Mouse (Mus musculus): ENCODE results near the gene Chrdl2. TPM values are rescaled to one million over a fixed set of nuclear protein-coding genes. Genes with fewer than 3 reads are reported as not detected.

The Chrdl2 gene
- polyA plus RNA-seq, 1 experiment from 2014 or later, result 1.2 TPM

DNA sequence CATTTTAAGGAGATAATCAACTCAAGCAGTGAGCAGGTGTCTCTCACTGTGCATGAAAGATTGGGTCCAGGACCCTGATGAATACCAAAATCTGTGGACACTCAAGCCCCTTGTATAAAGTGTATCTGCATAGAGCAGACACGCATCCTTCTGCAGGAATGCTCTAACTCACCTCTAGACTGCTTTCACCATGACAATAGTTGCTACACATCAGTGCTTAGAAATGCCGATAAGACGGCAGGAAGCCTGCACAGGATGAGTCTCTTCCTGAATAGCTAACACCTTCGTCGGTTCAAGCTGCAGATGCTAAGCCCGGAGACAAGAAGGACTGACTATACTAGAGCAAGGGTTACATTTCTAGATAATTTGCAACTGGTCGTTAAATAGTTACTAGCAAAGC, 10.8 kb upstream of the Chrdl2 start:
- H3K9ac ChIP-seq (ENCODE audit: low read depth, low read length), result no peak overlapping the region
- ATAC-seq, result no peak
- H3K4me2 ChIP-seq (replicated peaks; ENCODE audit: low read depth), result no peak overlapping the region
- H3K27ac ChIP-seq (ENCODE audit: low read depth, low read length), result no peak overlapping the region
- no peaks in the 10 kb centered on the region for H3K27me3 ChIP-seq (replicated peaks; ENCODE audit: control insufficient read depth, insufficient read depth, low read length)
- H3K4me3 ChIP-seq (ENCODE audit: low read depth, low read length), result no peak overlapping the region
- H3K4me1 ChIP-seq (replicated peaks; ENCODE audit: control insufficient read depth, insufficient read depth, low read length), result no peaks in the 10 kb centered on the region
- WGBS, result 67% methylated on average over 7 of the region's 7 CpGs
- no peak for TF ChIP-seq CTCF (IDR thresholded peaks at IDR 0.05; ENCODE audit: low read depth)
- H3K36me3 ChIP-seq (ENCODE audit: control insufficient read depth, insufficient read depth), result no peaks in the 10 kb centered on the region
- no peaks in the 10 kb centered on the region for H3K9me3 ChIP-seq (ENCODE audit: control insufficient read depth)

GRCm38 (mm10) chr7:99998668-99999067, 7.3 kb upstream of the Chrdl2 start:
- no peak for TF ChIP-seq CTCF (IDR thresholded peaks at IDR 0.05; ENCODE audit: low read depth)
- no peak overlapping the region for H3K27ac ChIP-seq (ENCODE audit: low read depth, low read length)
- no peak overlapping the region for H3K9ac ChIP-seq (ENCODE audit: low read depth, low read length)
- no peak overlapping the region for H3K4me2 ChIP-seq (replicated peaks; ENCODE audit: low read depth)
- 72% methylated on average over 3 of the region's 3 CpGs for WGBS
- H3K4me1 ChIP-seq (replicated peaks; ENCODE audit: control insufficient read depth, insufficient read depth, low read length), result no peaks in the 10 kb centered on the region
- H3K9me3 ChIP-seq (ENCODE audit: control insufficient read depth), result no peaks in the 10 kb centered on the region
- no peak overlapping the region for H3K4me3 ChIP-seq (ENCODE audit: low read depth, low read length)
- no peak for ATAC-seq
- H3K27me3 ChIP-seq (replicated peaks; ENCODE audit: control insufficient read depth, insufficient read depth, low read length), result no peaks in the 10 kb centered on the region
- no peaks in the 10 kb centered on the region for H3K36me3 ChIP-seq (ENCODE audit: control insufficient read depth, insufficient read depth)

DNA sequence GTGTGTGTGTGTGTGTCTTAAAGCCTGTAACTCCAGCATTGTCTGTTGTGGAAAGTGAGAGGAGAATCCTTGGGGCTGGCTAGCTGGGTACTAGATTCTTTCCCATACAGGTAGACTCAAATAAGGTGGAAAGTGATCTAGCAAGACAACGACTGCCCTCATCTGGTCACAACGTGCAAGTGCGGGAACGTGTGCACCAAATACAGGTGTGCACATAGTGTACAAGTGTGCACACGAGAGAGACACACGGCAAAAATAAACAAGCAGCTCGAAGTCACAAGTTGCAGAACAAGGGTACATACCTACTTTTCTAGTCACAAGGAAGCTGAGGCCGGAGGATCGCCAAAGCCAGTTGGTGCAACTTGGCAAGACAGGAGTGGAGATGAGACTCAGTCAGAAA, 2.2 kb upstream of the Chrdl2 start:
- H3K4me1 ChIP-seq (replicated peaks; ENCODE audit: control insufficient read depth, insufficient read depth, low read length), result 0 out of 2 replicates have a peak, but pooled peaks cover 3% of the 10 kb centered on the region
- H3K9ac ChIP-seq (ENCODE audit: low read depth, low read length), result no peak overlapping the region
- WGBS, result 51% methylated on average over 9 of the region's 9 CpGs
- ATAC-seq, result no peak
- peak; percentile 70 for TF ChIP-seq CTCF (IDR thresholded peaks at IDR 0.05; ENCODE audit: low read depth)
- peaks cover 49% of the 10 kb centered on the region for H3K27me3 ChIP-seq (replicated peaks; ENCODE audit: control insufficient read depth, insufficient read depth, low read length)
- H3K27ac ChIP-seq (ENCODE audit: low read depth, low read length), result no peak overlapping the region
- H3K36me3 ChIP-seq (ENCODE audit: control insufficient read depth, insufficient read depth), result no peaks in the 10 kb centered on the region
- H3K4me2 ChIP-seq (replicated peaks; ENCODE audit: low read depth), result no peak overlapping the region
- no peaks in the 10 kb centered on the region for H3K9me3 ChIP-seq (ENCODE audit: control insufficient read depth)
- H3K4me3 ChIP-seq (ENCODE audit: low read depth, low read length), result no peak overlapping the region

- 6% methylated on average over 11 of the region's 11 CpGs for WGBS
- TF ChIP-seq CTCF (IDR thresholded peaks at IDR 0.05; ENCODE audit: low read depth), result no peak
- H3K27ac ChIP-seq (ENCODE audit: low read depth, low read length), result no peak overlapping the region
- 0 out of 2 replicates have a peak, but pooled peaks cover 6% of the 10 kb centered on the region for H3K4me1 ChIP-seq (replicated peaks; ENCODE audit: control insufficient read depth, insufficient read depth, low read length)
- ATAC-seq, result no peak
- H3K9ac ChIP-seq (ENCODE audit: low read depth, low read length), result no peak overlapping the region
- peak overlapping the region; percentile 75; the same call in 1 of the 2 replicates for H3K4me2 ChIP-seq (replicated peaks; ENCODE audit: low read depth)
- H3K4me3 ChIP-seq (ENCODE audit: low read depth, low read length), result 0 out of 2 replicates have a peak overlapping the region, but pooled peaks have one; percentile 41
- no peaks in the 10 kb centered on the region for H3K9me3 ChIP-seq (ENCODE audit: control insufficient read depth)
- peaks cover 52% of the 10 kb centered on the region for H3K27me3 ChIP-seq (replicated peaks; ENCODE audit: control insufficient read depth, insufficient read depth, low read length)
- H3K36me3 ChIP-seq (ENCODE audit: control insufficient read depth, insufficient read depth), result no peaks in the 10 kb centered on the region
Measured at GRCm38 (mm10) chr7:100006411-100006810, 439 bp downstream of the Chrdl2 start.

DNA sequence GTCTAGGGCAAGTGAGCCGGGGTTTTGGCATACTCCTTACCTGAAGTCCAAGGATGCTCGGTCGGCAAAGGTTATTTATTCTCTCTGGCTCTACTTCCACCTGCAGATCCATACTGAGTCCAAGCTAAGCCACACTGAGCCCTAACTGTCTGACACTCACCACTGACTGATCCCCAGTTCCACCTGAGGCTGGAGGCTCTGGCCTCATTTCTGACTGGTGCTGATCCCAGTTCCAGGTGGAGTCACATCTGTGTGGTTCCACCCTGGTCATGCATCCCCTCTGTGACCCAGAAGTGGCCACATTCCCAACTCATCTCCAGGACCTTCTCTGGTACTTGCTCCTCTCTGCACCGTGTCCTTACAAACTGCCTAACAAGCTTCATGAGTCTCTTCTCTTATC, 2.8 kb downstream of the Chrdl2 start:
- peaks cover 51% of the 10 kb centered on the region for H3K27me3 ChIP-seq (replicated peaks; ENCODE audit: control insufficient read depth, insufficient read depth, low read length)
- WGBS, result 86% methylated on average over 4 of the region's 4 CpGs
- ATAC-seq, result no peak

GRCm38 (mm10) chr7:100009640-100010039, 3.7 kb downstream of the Chrdl2 start:
- Histone ChIP-seq H3K4me2 (replicated peaks; ENCODE audit: low read depth) (no peak overlapping the region), H3K27me3 (replicated peaks; ENCODE audit: control insufficient read depth, insufficient read depth, low read length) (peaks cover 43% of the 10 kb centered on the region), H3K4me1 (replicated peaks; ENCODE audit: control insufficient read depth, insufficient read depth, low read length) (0 out of 2 replicates have a peak, but pooled peaks cover 6% of the 10 kb centered on the region), H3K9ac (ENCODE audit: low read depth, low read length) (no peak overlapping the region), H3K27ac (ENCODE audit: low read depth, low read length) (no peak overlapping the region), H3K36me3 (ENCODE audit: control insufficient read depth, insufficient read depth) (no peaks in the 10 kb centered on the region), H3K4me3 (ENCODE audit: low read depth, low read length) (no peak overlapping the region), H3K9me3 (ENCODE audit: control insufficient read depth) (no peaks in the 10 kb centered on the region)
- ATAC-seq, result peak; percentile 63; the same call in 1 of the 2 replicates
- 10% methylated on average over 11 of the region's 11 CpGs for WGBS
- TF ChIP-seq CTCF (IDR thresholded peaks at IDR 0.05; ENCODE audit: low read depth), result peak; percentile 91

More for the DNA sequence above, 2.8 kb downstream of the Chrdl2 start:
- Histone ChIP-seq H3K27ac (ENCODE audit: low read depth, low read length) (no peak overlapping the region), H3K9me3 (ENCODE audit: control insufficient read depth) (no peaks in the 10 kb centered on the region), H3K4me3 (ENCODE audit: low read depth, low read length) (no peak overlapping the region), H3K9ac (ENCODE audit: low read depth, low read length) (no peak overlapping the region), H3K4me2 (replicated peaks; ENCODE audit: low read depth) (no peak overlapping the region), H3K4me1 (replicated peaks; ENCODE audit: control insufficient read depth, insufficient read depth, low read length) (0 out of 2 replicates have a peak, but pooled peaks cover 6% of the 10 kb centered on the region), H3K36me3 (ENCODE audit: control insufficient read depth, insufficient read depth) (no peaks in the 10 kb centered on the region)
- no peak for TF ChIP-seq CTCF (IDR thresholded peaks at IDR 0.05; ENCODE audit: low read depth)
